Mouse (Mus musculus): ENCODE results near the gene Nudc. TPM values are rescaled to one million over a fixed set of nuclear protein-coding genes. Genes with fewer than 3 reads are reported as not detected.
A peak's percentile ranks its signal among the peaks of the same experiment; 100 is the strongest.
"Not testable (repeated sequence)": the region's sequence is repeated elsewhere in the genome, so short reads cannot be mapped to it uniquely, and the experiment has no call there.

The Nudc gene
- polyA plus RNA-seq, 1 experiment from 2014 or later, result 287 TPM

DNA sequence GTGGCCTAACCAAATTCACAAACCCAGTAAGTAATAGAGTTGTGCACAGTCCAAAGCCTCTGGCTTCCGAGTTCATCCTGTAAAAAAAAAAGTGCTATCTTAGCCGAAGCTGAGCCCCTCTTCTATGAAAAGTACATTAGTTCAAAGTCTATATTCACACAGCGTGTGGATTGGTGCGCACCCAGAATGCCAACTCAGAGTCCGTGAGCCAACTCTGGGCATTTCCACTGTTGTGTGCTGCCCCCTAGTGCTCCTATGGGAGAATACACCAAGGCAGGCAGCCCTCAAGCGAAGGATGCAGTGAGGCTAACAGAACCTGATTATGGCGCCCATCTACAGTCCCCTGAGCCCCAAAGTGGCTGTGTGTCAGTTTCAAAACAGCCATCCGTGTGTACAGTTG lies 32.8 kb downstream of the Nudc start:
- peak; percentile 61 for ATAC-seq (ENCODE audit: low FRiP score, low TSS enrichment)
- Histone ChIP-seq H3K4me1 (ENCODE audit: control insufficient read depth, insufficient read depth, low read length) (no peaks in the 10 kb centered on the region), H3K4me3 (ENCODE audit: low read length) (no peak overlapping the region), H3K9ac (ENCODE audit: low read depth, low read length) (no peak overlapping the region), H3K27ac (ENCODE audit: low read depth, low read length) (no peak overlapping the region), H3K4me2 (replicated peaks; ENCODE audit: low read depth, low read length) (no peak overlapping the region), H3K36me3 (ENCODE audit: control insufficient read depth, insufficient read depth, low read length) (no peaks in the 10 kb centered on the region), H3K9me3 (ENCODE audit: control insufficient read depth, low read length) (no peaks in the 10 kb centered on the region), H3K27me3 (ENCODE audit: control insufficient read depth, insufficient read depth, low read length) (peaks cover 2% of the 10 kb centered on the region; the same call in 1 of the 2 replicates)
- WGBS, result 13% methylated on average over 8 of the region's 8 CpGs

DNA sequence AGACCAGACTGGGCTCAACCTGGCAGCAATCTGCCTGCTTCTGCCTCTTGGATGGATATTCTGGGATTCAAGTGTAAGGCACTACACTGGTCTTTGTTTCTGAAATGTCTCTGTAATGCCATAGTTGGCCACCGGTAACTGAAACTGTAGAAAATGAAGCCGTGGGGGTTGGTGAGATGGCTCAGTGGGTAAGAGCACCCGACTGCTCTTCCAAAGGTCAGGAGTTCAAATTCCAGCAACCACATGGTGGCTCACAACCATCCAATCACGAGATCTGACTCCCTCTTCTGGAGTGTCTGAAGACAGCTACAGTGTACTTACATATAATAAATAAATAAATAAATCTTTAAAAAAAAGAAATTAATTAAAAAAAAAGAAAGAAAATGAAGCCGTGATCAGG lies 33.3 kb downstream of the Nudc start:
- not testable (repeated sequence) for H3K9me3 ChIP-seq (ENCODE audit: control insufficient read depth, low read length)
- 40% methylated on average over 4 of the region's 5 CpGs for WGBS
- 0 out of 2 replicates have a peak, but pooled peaks have one; percentile 9 for ATAC-seq (ENCODE audit: low FRiP score, low TSS enrichment)

DNA sequence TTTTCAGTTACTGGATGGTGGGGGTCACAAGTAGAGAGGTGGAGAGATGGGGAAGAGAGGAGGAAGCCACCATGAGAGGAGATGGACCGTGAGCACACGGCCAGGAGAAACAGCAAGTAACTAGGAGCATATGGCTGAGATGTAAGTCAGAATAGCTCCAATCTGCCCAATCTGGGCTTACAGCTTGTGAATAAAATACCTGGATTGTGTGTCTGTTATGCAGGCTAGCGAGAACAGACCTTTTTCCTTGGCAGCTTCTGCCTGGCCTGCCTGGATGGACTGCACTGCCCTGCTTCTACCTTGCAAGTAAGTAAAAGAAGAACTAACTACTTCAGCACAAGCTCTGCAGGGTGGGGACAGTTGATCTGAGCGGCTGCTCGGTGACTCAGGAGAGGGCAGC lies 34.7 kb downstream of the Nudc start:
- 80% methylated on average over 5 of the region's 5 CpGs for WGBS
- Histone ChIP-seq H3K9me3 (ENCODE audit: control insufficient read depth, low read length) (no peaks in the 10 kb centered on the region), H3K9ac (ENCODE audit: low read depth, low read length) (no peak overlapping the region), H3K4me3 (ENCODE audit: low read length) (no peak overlapping the region), H3K27ac (ENCODE audit: low read depth, low read length) (no peak overlapping the region), H3K27me3 (ENCODE audit: control insufficient read depth, insufficient read depth, low read length) (no peaks in the 10 kb centered on the region; the same call in 1 of the 2 replicates), H3K36me3 (ENCODE audit: control insufficient read depth, insufficient read depth, low read length) (no peaks in the 10 kb centered on the region), H3K4me1 (ENCODE audit: control insufficient read depth, insufficient read depth, low read length) (no peaks in the 10 kb centered on the region), H3K4me2 (replicated peaks; ENCODE audit: low read depth, low read length) (no peak overlapping the region)
- ATAC-seq (ENCODE audit: low FRiP score, low TSS enrichment), result no peak

More for the DNA sequence above, 33.3 kb downstream of the Nudc start:
- H3K9ac ChIP-seq (ENCODE audit: low read depth, low read length); H3K4me3 ChIP-seq (ENCODE audit: low read length); H3K27me3 ChIP-seq (ENCODE audit: control insufficient read depth, insufficient read depth, low read length); H3K4me1 ChIP-seq (ENCODE audit: control insufficient read depth, insufficient read depth, low read length); H3K36me3 ChIP-seq (ENCODE audit: control insufficient read depth, insufficient read depth, low read length); H3K27ac ChIP-seq (ENCODE audit: low read depth, low read length); H3K4me2 ChIP-seq (replicated peaks; ENCODE audit: low read depth, low read length): not testable (repeated sequence)

DNA sequence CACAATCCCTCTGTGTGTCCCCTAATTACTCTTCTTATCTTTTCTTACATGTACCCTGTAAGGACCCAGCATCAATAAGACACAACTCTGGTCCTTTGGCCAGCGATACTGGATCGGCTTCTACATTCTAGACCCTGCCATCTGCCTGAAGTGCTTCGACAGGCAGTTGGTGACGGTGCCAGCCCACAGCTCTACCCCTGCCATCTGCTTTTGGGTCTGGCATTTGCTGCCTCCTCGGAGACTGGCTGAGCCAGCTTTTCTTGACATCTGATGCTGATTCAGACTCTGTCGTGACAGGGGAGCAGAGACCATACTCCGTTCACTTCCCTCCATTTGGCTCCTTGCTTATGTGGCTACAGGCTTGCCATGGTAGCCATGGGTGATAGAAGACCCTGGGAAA lies 36.8 kb downstream of the Nudc start:
- ATAC-seq (ENCODE audit: low FRiP score, low TSS enrichment), result no peak
- H3K4me2 ChIP-seq (replicated peaks; ENCODE audit: low read depth, low read length), result no peak overlapping the region
- H3K4me1 ChIP-seq (ENCODE audit: control insufficient read depth, insufficient read depth, low read length), result no peaks in the 10 kb centered on the region
- no peaks in the 10 kb centered on the region; the same call in 1 of the 2 replicates for H3K27me3 ChIP-seq (ENCODE audit: control insufficient read depth, insufficient read depth, low read length)
- H3K4me3 ChIP-seq (ENCODE audit: low read length), result no peak overlapping the region
- 77% methylated on average over 7 of the region's 7 CpGs for WGBS
- no peak overlapping the region for H3K27ac ChIP-seq (ENCODE audit: low read depth, low read length)
- no peaks in the 10 kb centered on the region for H3K9me3 ChIP-seq (ENCODE audit: control insufficient read depth, low read length)
- no peak overlapping the region for H3K9ac ChIP-seq (ENCODE audit: low read depth, low read length)
- H3K36me3 ChIP-seq (ENCODE audit: control insufficient read depth, insufficient read depth, low read length), result no peaks in the 10 kb centered on the region

DNA sequence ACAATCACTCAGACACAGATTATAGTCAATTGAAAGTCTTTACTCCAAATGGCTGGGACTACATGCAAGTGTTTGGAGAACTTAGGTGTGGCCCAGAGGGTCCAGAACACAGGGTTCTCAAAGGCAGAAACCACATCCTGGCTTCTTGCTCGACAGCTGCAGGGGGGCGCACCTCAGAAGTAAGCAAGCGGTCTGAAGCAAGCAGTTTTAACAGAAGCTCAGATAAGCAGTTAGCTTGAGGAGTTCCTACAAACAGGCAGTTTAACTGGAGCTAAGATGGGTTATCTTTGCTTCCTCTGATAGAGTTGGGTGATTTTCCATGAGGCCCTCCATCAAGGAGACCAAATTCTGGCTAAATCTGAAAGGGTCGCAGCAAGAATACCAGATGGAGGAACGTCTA lies 39.2 kb downstream of the Nudc start:
- WGBS, result 71% methylated on average over 5 of the region's 5 CpGs
- Histone ChIP-seq H3K27ac (ENCODE audit: low read depth, low read length) (no peak overlapping the region), H3K9ac (ENCODE audit: low read depth, low read length) (no peak overlapping the region), H3K4me3 (ENCODE audit: low read length) (no peak overlapping the region), H3K27me3 (ENCODE audit: control insufficient read depth, insufficient read depth, low read length) (peaks cover 2% of the 10 kb centered on the region), H3K4me2 (replicated peaks; ENCODE audit: low read depth, low read length) (no peak overlapping the region), H3K36me3 (ENCODE audit: control insufficient read depth, insufficient read depth, low read length) (no peaks in the 10 kb centered on the region), H3K9me3 (ENCODE audit: control insufficient read depth, low read length) (no peaks in the 10 kb centered on the region), H3K4me1 (ENCODE audit: control insufficient read depth, insufficient read depth, low read length) (no peaks in the 10 kb centered on the region)
- ATAC-seq (ENCODE audit: low FRiP score, low TSS enrichment), result no peak

DNA sequence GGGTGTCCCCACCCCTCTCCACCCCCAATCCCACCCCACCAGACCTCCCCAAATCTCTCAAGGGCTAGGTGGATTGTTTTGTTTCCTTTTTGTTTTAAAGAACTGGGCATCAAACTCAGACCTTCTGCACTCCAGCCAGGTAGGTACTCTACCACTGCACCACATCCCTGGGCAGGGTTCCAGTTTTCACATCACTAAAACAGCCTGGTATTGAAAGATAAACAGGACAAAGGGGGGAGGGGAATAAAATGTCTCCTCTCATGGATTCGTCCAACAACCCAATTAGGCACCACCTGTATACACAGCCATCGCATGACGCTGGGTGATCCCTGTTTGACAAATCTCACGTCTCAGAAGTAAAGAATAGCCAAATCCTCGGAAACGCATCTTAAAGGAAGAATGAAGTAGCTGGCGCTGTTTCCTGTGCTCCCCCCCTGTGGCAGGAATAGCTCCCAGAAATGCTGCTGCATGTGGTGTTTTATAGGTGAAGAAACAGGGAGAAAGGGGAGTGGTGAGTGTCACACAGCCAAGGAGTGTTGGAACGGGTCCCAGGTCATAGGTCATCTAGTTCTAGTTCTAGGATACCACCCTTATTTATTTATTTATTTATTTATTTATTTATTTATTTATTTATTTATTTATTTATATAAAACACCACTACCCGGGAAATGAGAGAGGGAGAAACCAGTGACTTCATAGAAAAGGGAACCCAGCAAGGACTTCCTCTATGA lies 40.9 kb downstream of the Nudc start:
- WGBS, result 64% methylated on average over 9 of the region's 9 CpGs
- no peak for ATAC-seq (ENCODE audit: low FRiP score, low TSS enrichment)
- Histone ChIP-seq H3K4me1 (ENCODE audit: control insufficient read depth, insufficient read depth, low read length) (no peaks in the 10 kb centered on the region), H3K4me3 (ENCODE audit: low read length) (no peak overlapping the region), H3K27ac (ENCODE audit: low read depth, low read length) (no peak overlapping the region), H3K9me3 (ENCODE audit: control insufficient read depth, low read length) (no peaks in the 10 kb centered on the region), H3K27me3 (ENCODE audit: control insufficient read depth, insufficient read depth, low read length) (peaks cover 17% of the 10 kb centered on the region), H3K9ac (ENCODE audit: low read depth, low read length) (no peak overlapping the region), H3K4me2 (replicated peaks; ENCODE audit: low read depth, low read length) (no peak overlapping the region), H3K36me3 (ENCODE audit: control insufficient read depth, insufficient read depth, low read length) (no peaks in the 10 kb centered on the region)

DNA sequence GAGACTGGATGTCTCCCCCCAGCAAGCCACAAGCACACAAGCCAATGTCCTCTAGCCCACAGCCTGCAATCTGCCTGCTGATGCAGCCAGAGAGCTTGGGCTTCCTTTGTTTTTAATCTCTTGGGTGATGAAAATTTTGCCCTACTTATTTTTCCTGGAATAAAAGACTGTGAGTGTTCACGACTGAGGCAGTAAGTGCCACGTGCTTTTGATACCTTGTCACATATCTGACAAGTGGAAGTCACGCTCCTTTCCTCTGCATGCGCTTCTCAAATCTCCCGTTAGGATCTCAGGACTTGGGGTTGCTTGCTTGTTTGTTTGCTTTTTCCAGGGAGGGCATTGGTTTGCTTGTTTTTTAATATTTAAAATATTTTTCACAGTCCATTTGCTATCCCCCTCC lies 41.5 kb downstream of the Nudc start:
- H3K36me3 ChIP-seq (ENCODE audit: control insufficient read depth, insufficient read depth, low read length), result no peaks in the 10 kb centered on the region
- 41% methylated on average over 5 of the region's 5 CpGs for WGBS
- H3K9ac ChIP-seq (ENCODE audit: low read depth, low read length), result no peak overlapping the region
- ATAC-seq (ENCODE audit: low FRiP score, low TSS enrichment), result no peak
- H3K4me2 ChIP-seq (replicated peaks; ENCODE audit: low read depth, low read length), result no peak overlapping the region
- no peak overlapping the region for H3K4me3 ChIP-seq (ENCODE audit: low read length)
- peaks cover 24% of the 10 kb centered on the region for H3K27me3 ChIP-seq (ENCODE audit: control insufficient read depth, insufficient read depth, low read length)
- no peak overlapping the region for H3K27ac ChIP-seq (ENCODE audit: low read depth, low read length)
- no peaks in the 10 kb centered on the region for H3K9me3 ChIP-seq (ENCODE audit: control insufficient read depth, low read length)
- no peaks in the 10 kb centered on the region for H3K4me1 ChIP-seq (ENCODE audit: control insufficient read depth, insufficient read depth, low read length)

DNA sequence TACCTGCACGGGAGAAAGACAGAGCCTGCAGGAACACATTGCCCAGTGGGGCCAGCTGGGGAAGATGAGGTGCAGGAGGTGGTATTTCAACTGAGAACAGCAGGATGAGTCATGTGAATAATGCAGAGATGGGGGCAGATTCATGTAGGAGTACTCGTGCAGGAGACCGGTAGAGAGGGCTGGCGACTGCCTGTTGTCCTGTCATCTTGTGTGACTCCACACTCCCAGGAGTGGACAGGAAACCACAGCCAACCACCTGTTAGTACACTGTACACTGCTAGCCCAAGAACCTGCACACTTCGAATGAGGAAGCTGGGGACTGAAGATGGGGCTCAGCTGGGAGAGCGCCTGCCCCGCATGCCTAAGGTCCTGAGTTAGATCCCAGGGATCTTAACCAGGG lies 44.3 kb downstream of the Nudc start:
- WGBS, result 56% methylated on average over 7 of the region's 7 CpGs
- no peak overlapping the region for H3K4me3 ChIP-seq (ENCODE audit: low read length)
- peaks cover 50% of the 10 kb centered on the region for H3K27me3 ChIP-seq (ENCODE audit: control insufficient read depth, insufficient read depth, low read length)
- no peak for ATAC-seq (ENCODE audit: low FRiP score, low TSS enrichment)
- no peak overlapping the region for H3K27ac ChIP-seq (ENCODE audit: low read depth, low read length)
- H3K4me1 ChIP-seq (ENCODE audit: control insufficient read depth, insufficient read depth, low read length), result 0 out of 2 replicates have a peak, but pooled peaks cover 8% of the 10 kb centered on the region
- H3K36me3 ChIP-seq (ENCODE audit: control insufficient read depth, insufficient read depth, low read length), result no peaks in the 10 kb centered on the region
- no peak overlapping the region for H3K9ac ChIP-seq (ENCODE audit: low read depth, low read length)
- no peaks in the 10 kb centered on the region for H3K9me3 ChIP-seq (ENCODE audit: control insufficient read depth, low read length)
- H3K4me2 ChIP-seq (replicated peaks; ENCODE audit: low read depth, low read length), result no peak overlapping the region

DNA sequence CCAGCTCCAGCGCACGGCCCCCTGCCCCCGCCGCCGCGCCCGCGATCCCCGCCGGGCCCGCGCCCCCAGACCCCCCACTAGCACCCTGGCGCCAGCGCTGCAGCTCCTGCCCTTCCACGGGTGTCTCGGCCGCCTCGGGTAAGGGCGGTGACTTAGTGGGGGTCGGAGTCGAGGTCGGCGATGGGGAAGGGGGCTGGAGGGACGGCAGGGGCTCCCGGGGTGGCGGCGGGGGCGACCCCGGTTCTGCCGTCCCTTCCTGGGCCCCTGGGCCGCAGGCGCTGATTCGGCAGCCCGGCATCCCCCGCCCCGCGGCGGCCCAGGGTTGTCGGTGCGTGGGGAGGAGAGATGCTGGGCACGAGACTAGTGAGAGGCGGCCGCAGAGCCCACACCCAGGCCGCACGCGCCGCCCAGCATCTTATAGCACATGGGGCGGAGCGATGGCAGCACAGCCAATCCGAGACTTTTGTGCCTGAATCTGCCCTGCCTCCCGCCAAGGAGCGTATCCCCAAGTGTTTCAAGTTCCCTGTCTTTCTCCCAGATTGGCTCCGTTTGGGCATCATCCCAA lies 47.6 kb downstream of the Nudc start, which contains the start of gene Trnp1:
TSS of gene Trnp1 (minus strand) at position 391 of the 565 bp plus-strand sequence.
- peak; percentile 88 for ATAC-seq (ENCODE audit: low FRiP score, low TSS enrichment)
- WGBS, result under 1% methylated on average over 47 of the region's 53 CpGs
- peaks cover 65% of the 10 kb centered on the region for H3K27me3 ChIP-seq (ENCODE audit: control insufficient read depth, insufficient read depth, low read length)
- no peak within 1 kb of the TSS for H3K27ac ChIP-seq (ENCODE audit: low read depth, low read length)
- peak within 1 kb of the TSS; percentile 100 for H3K4me2 ChIP-seq (replicated peaks; ENCODE audit: low read depth, low read length)
- no peaks in the 10 kb centered on the region for H3K9me3 ChIP-seq (ENCODE audit: control insufficient read depth, low read length)
- H3K4me3 ChIP-seq (ENCODE audit: low read length), result peak within 1 kb of the TSS; percentile 63
- no peaks in the 10 kb centered on the region for H3K36me3 ChIP-seq (ENCODE audit: control insufficient read depth, insufficient read depth, low read length)
- H3K9ac ChIP-seq (ENCODE audit: low read depth, low read length), result peak within 1 kb of the TSS; percentile 65
- H3K4me1 ChIP-seq (ENCODE audit: control insufficient read depth, insufficient read depth, low read length), result 0 out of 2 replicates have a peak, but pooled peaks cover 8% of the 10 kb centered on the region

Data from kidney, embryonic 14.5 days (tissue).